Mouse (Mus musculus): ENCODE measurements around the gene Pbld1. TPM values are rescaled to one million over a fixed set of nuclear protein-coding genes. Genes with fewer than 3 reads are reported as not detected.
"Not testable (repeated sequence)": the region's sequence is repeated elsewhere in the genome, so short reads cannot be mapped to it uniquely, and the experiment has no call there.

Gene Pbld1
- total RNA-seq, 2 experiments from 2014 or later: 0.14 TPM; not detected in 1

DNA sequence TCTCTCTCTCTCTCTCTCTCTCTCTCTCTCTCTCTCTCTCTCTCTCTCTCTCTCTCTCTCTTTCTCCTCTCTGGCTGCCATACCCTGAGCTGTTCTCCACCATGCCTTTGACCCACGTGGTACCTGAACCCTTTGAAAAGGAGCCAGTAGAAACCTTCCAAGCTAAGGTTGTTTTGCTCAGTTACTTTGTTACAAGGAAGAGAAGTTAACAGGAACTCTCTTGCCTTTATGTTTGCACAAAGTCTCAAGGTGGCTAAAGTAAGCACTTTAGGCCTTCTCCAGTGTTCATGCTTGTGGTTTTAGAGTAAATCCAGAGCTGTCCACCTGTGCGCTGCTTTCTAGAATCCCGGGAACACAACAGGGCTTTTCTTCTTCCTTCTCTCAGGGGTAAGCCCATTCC is 27.7 kb upstream of the Pbld1 start:
- intact Hi-C loops (cut with DNase I): loop anchor here (10.0 kb wide), 1 partner anchor 343 kb away; no protein-coding TSS in a partner anchor
- no peak for DNase-seq (ENCODE audit: extremely low spot score in 1 of 2, low spot score in 2 of 2)

DNA sequence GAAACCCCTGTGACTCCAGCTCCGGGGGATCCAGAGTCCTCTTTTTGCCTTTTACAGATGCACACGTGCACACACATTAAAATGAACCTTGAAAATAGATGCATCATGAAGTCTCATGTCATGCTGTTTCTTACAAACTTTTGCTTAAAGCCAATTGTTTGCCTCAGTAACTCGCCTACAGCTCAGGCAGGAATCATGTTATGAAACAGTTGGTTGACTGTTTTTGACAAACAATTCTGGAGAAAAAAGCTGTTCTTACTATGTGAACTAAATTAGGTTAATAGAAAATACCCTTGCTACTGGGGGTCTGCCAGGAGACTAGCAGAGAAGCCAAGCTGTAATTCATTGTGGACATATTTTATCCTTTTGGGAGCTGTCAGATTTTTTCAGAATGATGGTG is 27.0 kb upstream of the Pbld1 start:
- DNase-seq (ENCODE audit: extremely low spot score in 1 of 2, low spot score in 2 of 2): no peak
- intact Hi-C loops (cut with DNase I): loop anchor here (10.0 kb wide), 1 partner anchor 342 kb away; no protein-coding TSS in a partner anchor

DNA sequence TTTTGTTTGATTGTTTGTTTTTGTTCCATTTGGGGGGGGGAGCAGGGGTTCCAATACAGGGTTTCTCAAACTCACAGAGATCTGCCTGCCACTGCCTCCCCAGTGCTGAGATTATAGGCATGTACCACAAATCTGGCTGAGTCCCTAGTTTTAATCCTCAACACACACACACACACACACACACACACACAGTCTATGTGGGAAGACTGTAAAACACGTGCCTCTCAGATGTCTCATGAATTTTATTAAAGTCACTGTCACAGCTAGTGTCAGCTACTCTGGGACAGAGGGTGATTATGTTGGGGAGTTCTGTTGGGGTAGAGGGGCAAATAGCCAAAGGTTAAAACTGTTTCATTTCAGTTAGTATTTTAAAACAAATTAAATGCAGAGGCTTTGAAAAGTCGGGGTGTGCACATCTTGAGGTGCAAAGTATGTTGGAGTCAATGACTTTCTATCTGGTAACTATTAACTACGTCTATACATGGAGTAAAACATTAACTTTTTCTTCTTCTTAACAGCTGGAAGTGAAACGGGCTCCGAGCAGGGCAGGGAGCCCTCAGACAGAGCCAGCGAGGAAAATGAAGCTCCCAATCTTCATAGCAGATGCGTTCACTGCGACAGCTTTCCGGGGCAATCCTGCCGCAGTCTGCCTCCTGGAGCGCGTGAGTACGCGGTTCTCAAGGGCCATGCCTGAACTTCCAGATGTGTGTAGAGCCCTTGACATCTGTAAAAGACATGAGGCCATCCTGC is 21.2 kb upstream of the Pbld1 start:
- DNase-seq (ENCODE audit: extremely low spot score in 1 of 2, low spot score in 2 of 2): no peak
- intact Hi-C loops (cut with DNase I): loop anchor here (10.0 kb wide), 1 partner anchor 336 kb away; no protein-coding TSS in a partner anchor

DNA sequence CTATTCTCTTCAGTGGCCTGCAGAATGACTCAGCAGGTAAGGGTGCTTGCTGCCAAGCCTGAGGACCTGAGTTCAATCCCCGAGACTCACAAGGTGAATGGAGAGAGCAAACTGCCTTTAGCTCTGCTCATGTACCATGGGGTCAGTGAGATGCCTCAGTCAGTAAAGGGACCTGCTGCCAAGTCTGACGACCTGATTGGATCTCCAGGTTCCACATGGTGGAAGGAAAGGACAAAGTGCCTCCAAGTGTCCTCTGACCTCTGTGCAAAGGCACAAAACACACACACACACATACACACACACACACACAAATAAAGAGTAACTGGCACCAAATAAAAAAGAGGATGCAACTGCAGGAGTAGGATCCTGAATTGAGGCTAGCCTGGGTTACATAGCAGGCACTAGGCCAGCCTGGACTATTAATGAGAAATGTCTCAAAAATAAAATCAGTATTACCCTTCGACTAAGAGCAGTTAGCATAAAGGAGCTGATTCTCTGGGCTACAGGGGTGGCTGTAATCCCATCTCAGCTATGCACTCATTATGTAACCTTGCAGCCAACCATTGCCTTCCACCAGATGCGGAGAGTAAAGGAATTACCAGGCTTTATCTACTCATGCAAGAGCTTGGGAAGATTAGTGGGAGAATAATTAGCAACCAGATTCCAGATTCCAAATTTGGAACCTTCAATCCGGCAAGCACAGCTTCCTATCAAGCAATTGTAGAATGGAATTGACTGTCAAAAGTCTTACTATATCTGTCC is 19.9 kb upstream of the Pbld1 start:
- intact Hi-C loops (cut with DNase I): loop anchor here (10.0 kb wide), 1 partner anchor 335 kb away; no protein-coding TSS in a partner anchor
- no peak for DNase-seq (ENCODE audit: extremely low spot score in 1 of 2, low spot score in 2 of 2)

DNA sequence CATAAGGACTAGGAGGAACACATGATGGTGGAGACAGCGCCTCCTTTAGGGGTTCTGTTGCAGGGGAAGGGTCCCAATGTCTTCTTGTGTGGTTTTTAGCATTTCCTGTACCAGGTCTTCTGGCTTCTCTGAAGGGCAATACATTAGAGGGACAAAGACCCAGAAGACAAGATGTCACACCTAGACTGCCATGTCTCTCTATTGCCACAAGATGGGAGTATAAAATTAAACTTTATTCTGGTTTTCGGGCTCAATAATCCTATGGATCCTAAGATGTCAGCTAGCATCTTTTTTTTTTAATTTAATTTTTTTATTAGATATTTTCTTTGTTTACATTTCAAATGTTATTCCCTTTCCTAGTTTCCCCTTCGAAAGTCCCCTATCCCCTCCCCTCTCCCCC is 16.8 kb upstream of the Pbld1 start:
- DNase-seq (ENCODE audit: extremely low spot score in 1 of 2, low spot score in 2 of 2): no peak
- intact Hi-C loops (cut with DNase I): no loop called here

DNA sequence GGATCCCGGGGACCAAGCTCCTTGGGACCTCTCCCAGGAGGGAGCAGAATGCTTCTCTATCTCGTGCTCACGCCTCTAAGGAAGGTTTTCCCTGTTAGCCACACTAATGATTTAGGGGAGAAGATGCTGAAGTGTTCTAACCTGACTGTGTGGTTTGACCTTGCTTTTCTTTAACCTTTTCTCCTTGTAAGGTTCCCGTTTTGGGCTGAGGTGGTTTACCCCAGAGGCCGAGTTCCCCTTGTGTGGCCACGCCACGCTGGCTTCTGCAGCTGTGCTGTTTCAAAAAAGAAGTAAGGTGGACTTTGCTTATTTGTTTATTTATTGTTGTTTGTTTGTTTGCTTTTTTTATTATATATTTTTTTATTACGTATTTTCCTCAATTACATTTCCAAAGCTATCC is 12.2 kb upstream of the Pbld1 start:
- no peak for DNase-seq (ENCODE audit: extremely low spot score in 1 of 2, low spot score in 2 of 2)
- intact Hi-C loops (cut with DNase I): no loop called here

DNA sequence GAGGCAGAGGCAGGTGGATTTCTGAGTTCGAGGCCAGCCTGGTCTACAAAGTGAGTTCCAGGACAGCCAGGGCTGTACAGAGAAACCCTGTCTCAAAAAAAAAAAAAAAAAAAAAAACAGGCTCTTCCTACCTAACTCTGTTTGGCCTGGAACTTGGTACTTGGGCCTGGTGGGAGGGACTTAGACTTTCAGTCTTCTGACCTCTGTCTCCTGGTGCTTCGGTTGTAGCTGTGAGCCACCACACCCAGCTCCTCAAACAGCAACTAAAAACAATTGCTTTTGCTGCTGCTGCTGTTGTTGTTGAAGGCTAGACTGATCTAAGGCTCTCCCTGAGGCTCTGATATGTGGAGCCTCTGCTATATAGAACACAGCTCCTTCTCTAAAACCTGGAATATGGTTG is 10.9 kb upstream of the Pbld1 start:
- no peak for DNase-seq (ENCODE audit: extremely low spot score in 1 of 2, low spot score in 2 of 2)
- intact Hi-C loops (cut with DNase I): no loop called here

DNA sequence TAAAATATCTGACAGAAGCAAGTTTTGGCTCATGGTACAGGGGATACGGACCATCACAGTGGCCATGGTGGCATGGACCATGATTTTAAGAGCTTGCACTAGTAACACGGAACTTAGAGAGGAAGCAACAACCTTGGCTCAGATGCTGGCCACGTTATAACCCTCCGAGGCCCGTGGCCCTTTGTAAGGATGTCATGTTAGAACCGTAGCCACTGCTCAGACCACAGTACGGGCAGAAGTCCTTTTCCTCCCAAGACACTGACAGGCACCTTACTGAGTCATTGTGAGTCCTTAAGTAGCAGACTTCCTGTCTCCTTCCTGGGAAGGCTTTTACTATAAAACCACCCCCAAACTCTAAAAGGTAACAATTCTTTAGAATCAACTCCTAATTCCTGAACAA is 8.7 kb upstream of the Pbld1 start:
- intact Hi-C loops (cut with DNase I): no loop called here
- DNase-seq (ENCODE audit: extremely low spot score in 1 of 2, low spot score in 2 of 2): no peak

DNA sequence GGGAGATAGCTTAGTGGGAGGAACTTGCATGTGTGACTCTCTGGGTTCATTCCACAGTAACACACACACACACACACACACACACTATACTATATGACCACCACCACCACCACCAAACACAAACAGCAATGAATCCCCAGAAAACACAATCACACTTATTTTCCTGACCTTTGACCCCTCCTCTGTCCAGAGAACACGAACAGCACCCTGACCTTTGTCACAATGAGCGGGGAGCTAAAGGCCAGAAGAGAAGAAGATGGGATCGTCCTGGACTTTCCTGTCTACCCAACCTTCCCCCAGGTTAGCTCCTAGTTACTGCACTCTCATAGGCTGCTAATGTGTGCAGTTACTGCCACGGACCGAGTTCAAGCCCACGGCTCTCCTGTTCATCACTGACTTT is 8.0 kb upstream of the Pbld1 start:
- no peak for DNase-seq (ENCODE audit: extremely low spot score in 1 of 2, low spot score in 2 of 2)
- intact Hi-C loops (cut with DNase I): no loop called here

DNA sequence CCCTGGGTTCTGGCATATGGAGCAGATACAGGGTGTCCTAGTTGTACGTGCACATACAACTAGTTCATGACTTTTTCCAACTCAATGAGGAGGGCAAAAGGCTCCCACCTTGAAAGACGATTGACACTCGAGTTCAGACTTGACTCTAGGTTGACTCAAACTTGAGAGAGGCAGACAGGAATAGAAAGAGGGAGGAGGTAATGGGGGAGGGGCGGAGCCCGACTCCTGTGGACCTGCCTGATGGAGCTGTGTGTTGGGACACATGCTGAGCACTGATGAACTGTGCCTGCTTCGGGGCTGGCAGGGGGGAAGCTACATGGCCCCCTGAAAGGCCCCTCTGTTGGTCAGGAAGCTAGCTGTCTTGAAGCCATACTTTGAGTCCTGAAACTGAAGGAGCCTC is 7.0 kb upstream of the Pbld1 start:
- intact Hi-C loops (cut with DNase I): no loop called here
- no peak for DNase-seq (ENCODE audit: extremely low spot score in 1 of 2, low spot score in 2 of 2)

DNA sequence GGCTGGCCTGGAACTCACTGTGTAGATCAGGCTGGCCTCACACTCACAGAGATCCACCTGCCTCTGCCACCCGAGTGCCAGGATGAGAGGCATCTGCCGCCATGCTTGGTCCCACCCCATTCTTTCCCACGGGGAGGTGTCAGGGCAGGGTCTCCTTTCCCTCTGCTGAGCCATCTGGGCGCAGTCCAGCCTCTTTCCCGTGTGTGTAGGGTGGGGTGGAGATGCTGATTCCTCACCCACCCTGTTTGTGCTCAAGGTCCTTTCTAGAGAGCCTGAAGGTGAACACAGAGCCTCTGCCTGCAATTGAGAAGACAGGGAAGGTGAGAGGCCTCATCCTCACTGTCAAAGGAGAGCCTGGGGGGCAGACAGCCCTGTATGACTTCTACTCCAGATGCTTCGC is 5.9 kb upstream of the Pbld1 start:
- DNase-seq (ENCODE audit: extremely low spot score in 1 of 2, low spot score in 2 of 2); intact Hi-C loops (cut with DNase I): not testable (repeated sequence)

DNA sequence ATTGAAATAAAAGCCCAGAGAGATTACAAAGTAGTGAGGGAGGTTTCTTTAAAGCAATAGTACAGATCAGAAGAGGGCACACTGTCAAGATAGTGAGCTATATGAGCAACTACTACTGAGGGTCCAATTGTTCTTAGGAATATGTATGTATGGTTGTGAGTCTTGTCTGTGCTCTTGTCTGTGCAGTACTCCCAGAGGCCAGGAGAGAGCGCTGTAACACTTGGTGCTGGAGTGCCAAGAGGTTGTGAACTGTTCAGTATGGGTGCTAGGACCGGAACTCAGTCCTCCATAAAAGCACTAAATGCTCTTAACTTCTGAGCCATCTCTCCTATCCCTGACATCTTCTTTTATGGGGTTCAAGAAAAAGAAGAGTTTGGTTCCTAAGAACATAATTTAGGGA is 5.4 kb upstream of the Pbld1 start:
- no peak for DNase-seq (ENCODE audit: extremely low spot score in 1 of 2, low spot score in 2 of 2)
- intact Hi-C loops (cut with DNase I): no loop called here

DNA sequence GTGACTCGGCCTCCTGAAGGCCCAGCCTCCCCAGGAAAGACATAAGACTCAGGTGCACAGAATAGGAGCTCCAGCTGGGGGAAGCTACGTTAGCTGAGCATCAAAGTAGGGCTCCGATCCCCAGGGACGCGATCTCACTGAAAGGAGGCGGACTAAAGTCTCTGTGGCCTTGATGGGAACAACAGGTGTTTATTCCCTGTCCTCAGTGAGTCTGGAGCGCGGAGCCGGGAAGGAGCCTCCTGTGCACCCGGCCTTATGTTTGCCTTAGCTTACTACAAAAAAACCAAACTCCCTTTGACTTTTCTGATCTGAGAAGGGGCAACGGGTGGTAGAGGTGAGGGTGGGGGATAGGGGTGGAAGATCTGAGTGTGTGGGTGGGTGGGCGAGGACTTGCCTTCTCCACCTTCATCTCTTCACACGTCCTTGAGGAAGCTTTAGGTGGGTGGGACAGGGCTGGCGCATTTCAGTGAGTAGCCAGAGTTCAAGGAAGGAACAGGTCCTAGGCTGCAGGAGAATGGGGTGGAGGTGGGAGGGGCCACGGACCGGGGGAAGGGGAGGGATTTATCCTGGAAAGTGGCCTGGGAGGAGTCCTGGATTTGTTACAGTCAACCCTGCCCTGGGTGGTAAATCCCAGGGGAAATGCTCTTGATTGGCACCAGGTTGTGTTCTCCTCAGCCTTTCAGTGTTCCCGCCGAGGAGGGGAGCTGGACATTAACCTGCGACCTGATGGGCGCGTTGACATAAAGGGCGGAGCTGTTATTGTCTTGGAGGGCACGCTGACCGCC is 2.8 kb upstream of the Pbld1 start:
- DNase-seq (ENCODE audit: extremely low spot score in 1 of 2, low spot score in 2 of 2): no peak
- intact Hi-C loops (cut with DNase I): no loop called here

DNA sequence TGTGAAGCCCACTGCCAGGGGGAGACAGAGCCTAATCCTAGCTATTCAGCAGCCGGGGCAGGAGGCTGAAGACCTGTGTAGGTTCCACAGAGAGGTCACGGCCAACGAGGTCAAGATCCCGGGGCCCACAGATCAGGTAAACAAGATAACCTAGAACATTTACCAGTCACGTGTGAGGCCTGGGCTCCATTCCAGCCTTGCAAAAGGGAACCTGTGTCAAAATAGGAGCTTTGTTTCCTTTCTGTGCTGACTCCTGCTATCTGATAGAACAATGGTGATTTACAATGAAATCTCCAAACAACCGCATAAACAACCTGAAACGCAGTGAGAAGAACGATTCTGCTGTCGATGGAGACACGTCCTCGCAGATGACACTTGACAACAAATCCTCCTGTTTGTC is 444 bp downstream of the Pbld1 start:
- intact Hi-C loops (cut with DNase I): no loop called here
- peak in 1 of 2 experiments; percentile 48 for DNase-seq (ENCODE audit: extremely low spot score in 1 of 2, low spot score in 2 of 2)

DNA sequence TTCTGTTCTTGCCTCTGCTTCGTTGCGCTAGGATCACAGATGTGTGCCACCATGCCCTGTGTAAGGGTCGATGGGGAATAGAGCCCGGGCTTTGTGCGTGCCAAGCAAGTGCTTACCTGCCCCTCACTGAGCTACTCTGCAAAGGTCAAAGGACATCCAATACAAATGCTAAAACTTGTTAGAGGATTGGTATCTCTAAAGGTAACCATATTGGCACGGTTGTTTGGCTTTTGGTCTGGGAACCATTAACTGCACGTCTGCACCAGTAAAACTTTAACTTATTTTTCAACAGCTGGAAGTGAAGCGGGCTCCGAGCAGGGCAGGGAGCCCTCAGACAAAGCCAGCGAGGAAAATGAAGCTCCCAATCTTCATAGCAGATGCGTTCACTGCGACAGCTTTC is 1.3 kb downstream of the Pbld1 start:
- intact Hi-C loops (cut with DNase I): no loop called here
- DNase-seq (ENCODE audit: extremely low spot score in 1 of 2, low spot score in 2 of 2): no peak

DNA sequence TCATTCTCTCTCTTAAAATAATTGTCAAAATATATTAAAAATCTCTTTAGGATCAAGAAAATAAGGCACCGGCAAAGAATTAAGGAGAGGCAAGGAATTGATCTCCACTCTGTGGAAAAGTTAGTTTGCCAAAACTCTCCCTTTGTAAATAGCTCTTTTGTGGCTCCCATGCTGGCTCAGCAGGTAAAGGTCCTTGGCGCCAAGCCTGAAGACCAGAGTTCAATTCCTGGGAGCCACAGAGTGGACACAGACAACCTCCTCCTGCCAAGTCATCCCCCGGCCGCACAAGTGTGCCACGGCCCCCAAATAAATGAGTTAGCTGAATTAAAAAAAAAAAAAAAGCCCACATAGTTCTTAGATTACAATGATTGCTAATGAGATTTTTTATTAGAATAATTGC is 2.7 kb downstream of the Pbld1 start:
- intact Hi-C loops (cut with DNase I): no loop called here
- DNase-seq (ENCODE audit: extremely low spot score in 1 of 2, low spot score in 2 of 2): no peak

DNA sequence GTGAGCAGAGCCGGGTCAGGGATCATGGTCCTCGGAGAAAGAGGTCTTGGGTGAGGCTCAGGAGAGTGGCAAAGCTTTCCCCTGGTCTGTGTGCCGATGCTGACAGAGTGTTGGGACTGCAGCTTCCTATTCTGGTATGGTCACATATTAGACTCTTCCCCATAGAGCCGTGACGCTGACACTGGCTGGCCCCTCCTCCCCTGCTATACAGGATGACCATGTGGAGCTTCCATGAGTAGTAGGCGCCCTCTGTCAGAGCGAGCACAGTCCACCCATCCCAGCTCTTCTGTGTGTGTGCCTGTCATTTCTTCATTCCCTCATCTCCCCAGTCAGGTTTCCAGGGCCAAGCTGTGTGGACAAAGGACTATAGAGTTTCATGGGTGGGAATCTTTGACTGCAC is 3.4 kb downstream of the Pbld1 start:
- intact Hi-C loops (cut with DNase I): no loop called here
- no peak for DNase-seq (ENCODE audit: extremely low spot score in 1 of 2, low spot score in 2 of 2)

DNA sequence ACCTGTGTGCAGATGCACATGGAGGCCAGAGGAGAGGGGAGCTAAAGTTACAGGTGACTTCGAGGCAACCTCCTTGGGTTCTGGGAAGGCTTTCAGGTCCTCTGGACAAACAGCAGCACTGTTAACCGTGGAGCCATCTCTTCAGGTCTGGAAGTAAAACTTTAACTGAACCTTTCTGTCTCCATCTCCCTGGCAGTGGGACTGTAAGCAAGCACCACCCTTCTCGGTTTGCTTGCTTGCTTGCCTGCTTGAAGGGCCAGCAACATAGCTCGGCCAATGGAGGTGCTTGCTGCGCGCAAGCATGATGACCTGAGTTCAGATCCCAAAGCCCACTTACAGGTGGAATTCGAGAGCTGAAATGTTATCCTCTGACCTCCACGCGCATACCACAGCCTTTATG is 4.6 kb downstream of the Pbld1 start:
- intact Hi-C loops (cut with DNase I): no loop called here
- DNase-seq (ENCODE audit: extremely low spot score in 1 of 2, low spot score in 2 of 2): no peak

DNA sequence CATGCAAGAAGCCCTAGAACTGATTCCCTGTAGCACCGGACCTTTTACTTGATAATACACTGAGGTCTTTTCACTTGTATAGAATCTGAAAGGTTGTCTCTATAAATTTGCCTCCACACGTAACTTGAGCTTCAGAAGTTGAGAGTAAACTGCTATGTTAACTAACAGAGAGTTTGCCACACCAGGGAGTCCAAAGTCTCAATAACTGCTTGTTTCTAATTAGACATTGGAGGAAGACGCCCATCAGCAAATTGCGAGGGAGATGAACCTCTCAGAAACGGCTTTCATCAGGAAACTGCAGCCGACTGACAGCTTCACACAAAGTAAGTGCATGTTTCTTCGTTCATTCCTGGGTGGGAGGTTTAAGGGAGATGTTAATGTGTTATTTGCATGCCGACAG is 5.6 kb downstream of the Pbld1 start:
- DNase-seq (ENCODE audit: extremely low spot score in 1 of 2, low spot score in 2 of 2): no peak
- intact Hi-C loops (cut with DNase I): loop anchor here (5.0 kb wide), 1 partner anchor 43 kb away; the partner anchor contains the start of genes Hnrnph3 and Pbld2
